Mouse (Mus musculus) MEL (cell line): ENCODE results near the gene Atp2a3. TPM values are rescaled to one million over a fixed set of nuclear protein-coding genes. Genes with fewer than 3 reads are reported as not detected.

Source experiments
- DNase-seq: peaks from one replicate; pipeline ENCODE4 v3.0.0; 2011; ENCODE audit warnings: low read depth, low spot score
- H3K27ac ChIP-seq: 2 replicates; pipeline ENCODE4 v1.5.1; 2012; ENCODE audit warnings: low read depth, mild to moderate bottlenecking, control low read depth, low read length, moderate library complexity; ENCODE audit not compliant: control insufficient read depth
- H3K27me3 ChIP-seq, 2 experiments: fragments of 150-350 bp in 1 of 2; sonication (generic) in 1 of 2; 2 replicates each; pipeline ENCODE4 v1.6.1; 2012; ENCODE audit warnings: low read length in 2 of 2, mild to moderate bottlenecking in 2 of 2, improper control_type of control experiment in 1 of 2, moderate library complexity in 1 of 2; ENCODE audit not compliant: insufficient read depth in 2 of 2, control insufficient read depth in 1 of 2
- H3K36me3 ChIP-seq, 2 experiments: 2 replicates each; pipeline ENCODE4 v1.6.1; 2012 to 2014; ENCODE audit warnings: low read length in 2 of 2, improper control_type of control experiment in 1 of 2, inconsistent platforms in 1 of 2, mild to moderate bottlenecking in 1 of 2; ENCODE audit not compliant: insufficient read depth in 2 of 2, control insufficient read depth in 1 of 2
- H3K4me1 ChIP-seq, 2 experiments: fragments of 150-350 bp in 1 of 2; sonication (generic) in 1 of 2; 2 replicates each; pipeline ENCODE4 v1.6.1; 2012; ENCODE audit warnings: low read length in 2 of 2, improper control_type of control experiment in 1 of 2, mild to moderate bottlenecking in 1 of 2; ENCODE audit not compliant: insufficient read depth in 2 of 2, control insufficient read depth in 1 of 2
- H3K4me3 ChIP-seq, 2 experiments: fragments of 150-350 bp in 1 of 2; sonication (generic) in 1 of 2; 2 replicates each; pipeline ENCODE4 v1.5.1; 2012; ENCODE audit warnings: low read depth in 2 of 2, low read length in 2 of 2, mild to moderate bottlenecking in 2 of 2, moderate library complexity in 2 of 2, control low read depth in 1 of 2, improper control_type of control experiment in 1 of 2; ENCODE audit not compliant: control insufficient read depth in 1 of 2, insufficient read depth in 1 of 2
- H3K79me2 ChIP-seq: 2 replicates; pipeline ENCODE4 v1.6.1; 2012; ENCODE audit warnings: mild to moderate bottlenecking, low read length, moderate library complexity; ENCODE audit not compliant: control insufficient read depth, poor library complexity, insufficient read depth
- H3K9ac ChIP-seq: 2 replicates; pipeline ENCODE4 v1.6.1; 2012; ENCODE audit warnings: low read depth, mild to moderate bottlenecking, control low read depth, low read length, moderate library complexity; ENCODE audit not compliant: control insufficient read depth, poor library complexity, severe bottlenecking
- H3K9me3 ChIP-seq: fragments of 150-350 bp; sonication (generic); replicated peaks from 2 replicates; pipeline ENCODE4 v1.6.1; 2012; ENCODE audit warnings: mild to moderate bottlenecking, low read length, improper control_type of control experiment, moderate library complexity; ENCODE audit not compliant: insufficient read depth
- BHLHE40 ChIP-seq: IDR thresholded peaks from 2 replicates; pipeline ENCODE4 v1.6.1; 2012; ENCODE audit warnings: low read depth, mild to moderate bottlenecking, inconsistent platforms, low read length, improper control_type of control experiment, borderline replicate concordance
- CHD1 ChIP-seq: IDR thresholded peaks from 2 replicates; pipeline ENCODE4 v1.6.1; 2012; ENCODE audit warnings: low read depth, mild to moderate bottlenecking, inconsistent platforms, low read length, improper control_type of control experiment
- CHD2 ChIP-seq: IDR thresholded peaks from 2 replicates; pipeline ENCODE4 v1.6.1; 2011; ENCODE audit warnings: low read length, improper control_type of control experiment
- E2F4 ChIP-seq: IDR thresholded peaks from 2 replicates; pipeline ENCODE4 v1.6.1; 2011; ENCODE audit warnings: low read depth, low read length, improper control_type of control experiment, borderline replicate concordance
- ELF1 ChIP-seq: IDR thresholded peaks from 2 replicates; pipeline ENCODE4 v1.6.1; 2014; ENCODE audit warnings: low read depth, mild to moderate bottlenecking, inconsistent platforms, low read length, improper control_type of control experiment, moderate library complexity
- EP300 ChIP-seq, 2 experiments: IDR thresholded peaks; 2 replicates each; pipeline ENCODE4 v1.6.1; 2011; ENCODE audit warnings: improper control_type of control experiment in 2 of 2, low read length in 2 of 2, low read depth in 1 of 2, mild to moderate bottlenecking in 1 of 2
- ETS1 ChIP-seq: IDR thresholded peaks from 2 replicates; pipeline ENCODE4 v1.6.1; 2012; ENCODE audit warnings: low read depth, mild to moderate bottlenecking, inconsistent platforms, low read length, improper control_type of control experiment, moderate library complexity
- GATA1 ChIP-seq: IDR thresholded peaks from 2 replicates; pipeline ENCODE4 v1.6.1; 2011; ENCODE audit warnings: low read depth, low read length, improper control_type of control experiment
- HCFC1 ChIP-seq: IDR thresholded peaks from 2 replicates; pipeline ENCODE4 v1.6.1; 2012; ENCODE audit warnings: low read depth, mild to moderate bottlenecking, inconsistent platforms, low read length, improper control_type of control experiment, moderate library complexity
- JUND ChIP-seq: IDR thresholded peaks from 2 replicates; pipeline ENCODE4 v1.6.1; 2011; ENCODE audit warnings: low read depth, mild to moderate bottlenecking, improper control_type of control experiment, low read length
- KAT2A ChIP-seq: conservative IDR thresholded peaks from 2 replicates; pipeline ENCODE4 v1.6.1; 2012; ENCODE audit warnings: low read depth, low read length, improper control_type of control experiment, inconsistent platforms
- MAFK ChIP-seq: IDR thresholded peaks from 2 replicates; pipeline ENCODE4 v1.6.1; 2011; ENCODE audit warnings: low read depth, mild to moderate bottlenecking, low read length, improper control_type of control experiment, borderline replicate concordance
- MAX ChIP-seq: IDR thresholded peaks from 2 replicates; pipeline ENCODE4 v1.6.1; 2011; ENCODE audit warnings: low read length, improper control_type of control experiment
- MAZ ChIP-seq: IDR thresholded peaks from 2 replicates; pipeline ENCODE4 v1.6.1; 2012; ENCODE audit warnings: low read depth, mild to moderate bottlenecking, inconsistent platforms, low read length, improper control_type of control experiment
- MEF2A ChIP-seq: IDR thresholded peaks from 2 replicates; pipeline ENCODE4 v1.6.1; 2014; ENCODE audit warnings: low read depth, mild to moderate bottlenecking, inconsistent platforms, low read length, improper control_type of control experiment; ENCODE audit not compliant: poor library complexity, insufficient replicate concordance, severe bottlenecking; ENCODE audit errors: extremely low read depth
- MXI1 ChIP-seq: IDR thresholded peaks from 2 replicates; pipeline ENCODE4 v1.6.1; 2011; ENCODE audit warnings: mild to moderate bottlenecking, low read depth, low read length, improper control_type of control experiment
- MYC ChIP-seq: IDR thresholded peaks from 2 replicates; pipeline ENCODE4 v1.6.1; 2011; ENCODE audit warnings: low read depth, mild to moderate bottlenecking, low read length, improper control_type of control experiment, moderate library complexity
- NELFE ChIP-seq: IDR thresholded peaks from 2 replicates; pipeline ENCODE4 v1.6.1; 2011; ENCODE audit warnings: low read depth, low read length, improper control_type of control experiment
- POLR2A ChIP-seq, 2 experiments: IDR thresholded peaks; 2 replicates each; pipeline ENCODE4 v1.6.1; 2011 to 2012; ENCODE audit warnings: low read length in 2 of 2, mild to moderate bottlenecking in 2 of 2, control low read depth in 1 of 2, improper control_type of control experiment in 1 of 2, low read depth in 1 of 2, moderate library complexity in 1 of 2; ENCODE audit not compliant: control insufficient read depth in 1 of 2, insufficient read depth in 1 of 2, poor library complexity in 1 of 2
- SIN3A ChIP-seq: IDR thresholded peaks from 2 replicates; pipeline ENCODE4 v1.6.1; 2012; ENCODE audit warnings: low read length, improper control_type of control experiment, inconsistent platforms
- TAL1 ChIP-seq: IDR thresholded peaks from 2 replicates; pipeline ENCODE4 v1.6.1; 2012; ENCODE audit warnings: mild to moderate bottlenecking, inconsistent platforms, low read length, moderate library complexity, mixed read lengths
- TCF12 ChIP-seq: IDR thresholded peaks from 2 replicates; pipeline ENCODE4 v1.6.1; 2014; ENCODE audit warnings: low read depth, mild to moderate bottlenecking, inconsistent platforms, low read length, improper control_type of control experiment, moderate library complexity
- UBTF ChIP-seq: IDR thresholded peaks from 2 replicates; pipeline ENCODE4 v1.6.1; 2012; ENCODE audit warnings: low read depth, mild to moderate bottlenecking, inconsistent platforms, low read length, improper control_type of control experiment, moderate library complexity, borderline replicate concordance; ENCODE audit not compliant: insufficient read depth
- ZC3H11A ChIP-seq: IDR thresholded peaks from 2 replicates; pipeline ENCODE4 v1.6.1; 2012; ENCODE audit warnings: low read depth, mild to moderate bottlenecking, inconsistent platforms, low read length, improper control_type of control experiment
- polyA plus RNA-seq, 2 experiments: library from polyadenylated mRNA; stranded (reverse) in 1 of 2; unstranded in 1 of 2; fragments of >175 nt in 1 of 2; fragments of >200 nt in 1 of 2; gene quantifications; 2 replicates each; pipeline versions ENCODE4 v1.2.1 to v1.2.4; 2012; ENCODE audit warnings: low replicate concordance in 2 of 2, low read depth in 1 of 2; ENCODE audit not compliant: insufficient read length in 2 of 2, insufficient read depth in 1 of 2, missing spikeins in 1 of 2
- total RNA-seq: library from RNA; depleted of rRNA; stranded (reverse); fragments of 300-350 nt; gene quantifications from 2 replicates; pipeline ENCODE4 v1.2.3, GENCODE M21; 2012

Atp2a3 gene
- total and polyA plus RNA-seq, 3 experiments, result 10.7 to 49.9 TPM; not detected in 1

DNA sequence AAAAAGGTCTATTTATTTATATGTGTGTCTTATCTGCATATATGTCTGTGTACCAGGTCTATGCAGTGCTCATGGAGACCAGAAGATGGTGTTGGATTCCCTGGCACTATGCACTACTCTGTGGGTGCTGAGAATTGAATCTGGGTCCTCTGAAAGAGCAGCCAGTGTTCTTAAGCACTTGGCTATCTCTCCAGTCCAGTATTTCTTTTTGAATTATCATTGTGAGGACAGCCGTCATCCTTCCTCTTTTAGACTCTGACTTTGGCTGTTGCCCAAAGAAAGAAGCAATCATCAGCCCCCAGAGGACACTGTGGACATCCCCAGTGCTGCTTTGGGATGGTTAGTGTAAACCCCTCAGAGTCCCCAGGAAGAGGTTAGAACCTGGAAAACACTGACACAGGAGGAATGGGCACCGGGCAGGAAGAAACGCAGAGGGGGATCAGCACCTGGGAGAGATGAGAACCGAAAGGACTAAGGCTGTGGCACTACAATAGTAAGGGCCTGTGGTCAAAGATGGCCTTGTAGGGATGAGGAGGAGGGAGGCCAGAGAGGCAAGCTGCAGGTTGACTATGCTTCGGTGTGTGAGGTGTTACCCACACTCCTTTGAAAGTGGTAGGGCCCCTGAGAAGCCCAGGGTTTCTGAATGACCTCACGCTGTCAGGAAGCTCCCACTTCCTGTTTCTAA lies 15.0 kb upstream of the Atp2a3 start (continued):
- TF ChIP-seq MEF2A, result peak; percentile 86
- peak; percentile 62; the same call in 1 of the 2 replicates for TF ChIP-seq MAX
- TF ChIP-seq JUND, result 0 out of 2 replicates have a peak, but pooled peaks have one; percentile 49
- TF ChIP-seq HCFC1, result no peak
- peak; percentile 62; the same call in 1 of the 2 replicates for TF ChIP-seq MAFK
- TF ChIP-seq MYC, result no peak
- no peak for TF ChIP-seq KAT2A
- no peak for TF ChIP-seq E2F4
- peak; percentile 68; the same call in 1 of the 2 replicates for TF ChIP-seq MAZ
- peak; percentile 100 for TF ChIP-seq GATA1
- TF ChIP-seq POLR2A (IDR thresholded peaks at IDR 0.05; ENCODE audit: control insufficient read depth in 1 of 2, insufficient read depth in 1 of 2, low read depth in 1 of 2, low read length in 2 of 2, poor library complexity in 1 of 2), result no peak
- TF ChIP-seq CHD1, result no peak
- peak; percentile 68; the same call in 1 of the 2 replicates for TF ChIP-seq BHLHE40
- peak; percentile 54 for TF ChIP-seq ZC3H11A

DNA sequence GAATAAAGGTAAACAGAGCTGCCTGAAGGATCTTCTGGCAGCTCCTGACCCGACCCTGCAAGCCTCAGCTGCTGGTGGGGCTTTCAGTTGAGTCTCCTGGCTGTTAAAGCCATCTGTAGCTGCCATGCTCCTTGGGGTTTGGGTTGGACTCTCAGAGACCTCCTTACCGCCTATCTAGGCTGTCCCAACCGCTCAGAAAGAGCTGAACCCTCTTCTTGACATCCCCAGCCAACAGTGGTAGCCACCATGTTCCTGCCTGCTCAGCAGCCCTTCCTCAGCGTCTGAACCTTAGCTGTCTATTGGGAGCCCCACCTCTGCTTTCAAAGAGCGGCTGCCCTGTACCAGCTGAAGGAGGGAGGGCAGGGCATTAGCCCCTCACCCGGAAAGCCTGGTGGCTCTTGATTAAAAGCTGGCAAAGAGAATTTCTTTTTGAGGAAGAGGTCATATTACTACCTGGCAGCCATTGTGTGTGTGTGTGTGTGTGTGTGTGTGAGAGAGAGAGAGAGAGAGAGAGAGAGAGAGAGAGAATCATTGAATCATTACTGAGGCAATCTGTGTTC lies 14.3 kb upstream of the Atp2a3 start:
- H3K4me3 ChIP-seq, result peak overlapping the region; percentile 13 to 21; a peak in 2 of 4 replicates
- H3K9me3 ChIP-seq, result no peaks in the 10 kb centered on the region
- peak overlapping the region; percentile 82 for H3K27ac ChIP-seq
- H3K36me3 ChIP-seq, result peaks cover 0 to 12% of the 10 kb centered on the region in 2 experiments; a peak in 2 of 4 replicates
- peaks cover 0 to 35% of the 10 kb centered on the region in 2 experiments; a peak in 2 of 4 replicates for H3K4me1 ChIP-seq
- no peaks in the 10 kb centered on the region for H3K27me3 ChIP-seq
- H3K79me2 ChIP-seq, result no peaks in the 10 kb centered on the region
- TF ChIP-seq HCFC1 (no peak), UBTF (no peak), POLR2A (IDR thresholded peaks at IDR 0.05; ENCODE audit: control insufficient read depth in 1 of 2, insufficient read depth in 1 of 2, low read depth in 1 of 2, low read length in 2 of 2, poor library complexity in 1 of 2) (no peak), MYC (no peak), MAFK (no peak), ETS1 (peak; percentile 72), E2F4 (no peak), MEF2A (no peak), TAL1 (peak; percentile 77), GATA1 (peak; percentile 54; the same call in 1 of the 2 replicates), TCF12 (peak; percentile 82; the same call in 1 of the 2 replicates), SIN3A (no peak), EP300 (IDR thresholded peaks at IDR 0.05; ENCODE audit: low read depth in 1 of 2, low read length in 2 of 2) (peak in 1 of 2 experiments; percentile 61; a peak in 2 of 4 replicates), ELF1 (peak; percentile 70; the same call in 1 of the 2 replicates), NELFE (0 out of 2 replicates have a peak, but pooled peaks have one; percentile 26), CHD2 (no peak), MXI1 (no peak)
- H3K9ac ChIP-seq, result peak overlapping the region; percentile 8
- peak; percentile 86 for DNase-seq
